Mouse (Mus musculus) lung, embryonic 16.5 days (tissue): Measurements from ENCODE around the gene Dmc1. TPM values are rescaled to one million over a fixed set of nuclear protein-coding genes. Genes with fewer than 3 reads are reported as not detected.

Source experiments
- ATAC-seq: fragments of 200-750 bp; cut with Nextera tagmentation; 2 replicates; pipeline ENCODE4 v1.8.0; 2017; ENCODE audit warnings: low read depth, mild to moderate bottlenecking, moderate library complexity
- H3K27ac ChIP-seq: fragments of 300-500 bp; sonication (generic); 2 replicates; pipeline ENCODE4 v1.5.1; 2014; ENCODE audit warnings: mild to moderate bottlenecking, control low read depth, low read length
- H3K27me3 ChIP-seq: fragments of 300-500 bp; sonication (generic); 2 replicates; pipeline ENCODE4 v1.6.1; 2014; ENCODE audit warnings: low read depth, low read length, mixed read lengths; ENCODE audit not compliant: control insufficient read depth, insufficient read depth
- H3K36me3 ChIP-seq: fragments of 300-500 bp; sonication (generic); 2 replicates; pipeline ENCODE4 v1.6.1; 2014; ENCODE audit warnings: low read length; ENCODE audit not compliant: control insufficient read depth, insufficient read depth
- H3K4me1 ChIP-seq: fragments of 300-500 bp; sonication (generic); replicated peaks from 2 replicates; pipeline ENCODE4 v1.6.1; 2014; ENCODE audit warnings: low read length, mixed read lengths; ENCODE audit not compliant: control insufficient read depth, insufficient read depth
- H3K4me2 ChIP-seq: fragments of 300-500 bp; sonication (generic); 2 replicates; pipeline ENCODE4 v1.6.1; 2014; ENCODE audit warnings: low read depth, low read length, control low read depth
- H3K4me3 ChIP-seq: fragments of 300-500 bp; sonication (generic); 2 replicates; pipeline ENCODE4 v1.5.1; 2014; ENCODE audit warnings: mild to moderate bottlenecking, low read length, control low read depth
- H3K9ac ChIP-seq: fragments of 300-500 bp; sonication (generic); 2 replicates; pipeline ENCODE4 v1.6.1; 2014; ENCODE audit warnings: low read length, control low read depth
- H3K9me3 ChIP-seq: fragments of 300-500 bp; sonication (generic); 2 replicates; pipeline ENCODE4 v1.6.1; 2016; ENCODE audit warnings: low read length; ENCODE audit not compliant: control insufficient read depth
- WGBS: fragments of 180-500 bp; shearing (Covaris S2); extraction: QIAGEN DNeasy Blood & Tissue Kit; methylation state at CpG from one replicate; pipeline ENCODE4 v1.1.7; 2014; 5-methylcytosine and 5-hydroxymethylcytosine counted together
- polyA plus RNA-seq: library from polyadenylated mRNA; unstranded; fragments of >200 nt; fragmentation: Nextera tagmentation; extraction: Ambion mirVana; gene quantifications from 2 replicates; pipeline ENCODE4 v1.2.1, GENCODE M21; 2015

Gene Dmc1
- polyA plus RNA-seq, 1 experiment from 2014 or later, result 3.3 TPM

DNA sequence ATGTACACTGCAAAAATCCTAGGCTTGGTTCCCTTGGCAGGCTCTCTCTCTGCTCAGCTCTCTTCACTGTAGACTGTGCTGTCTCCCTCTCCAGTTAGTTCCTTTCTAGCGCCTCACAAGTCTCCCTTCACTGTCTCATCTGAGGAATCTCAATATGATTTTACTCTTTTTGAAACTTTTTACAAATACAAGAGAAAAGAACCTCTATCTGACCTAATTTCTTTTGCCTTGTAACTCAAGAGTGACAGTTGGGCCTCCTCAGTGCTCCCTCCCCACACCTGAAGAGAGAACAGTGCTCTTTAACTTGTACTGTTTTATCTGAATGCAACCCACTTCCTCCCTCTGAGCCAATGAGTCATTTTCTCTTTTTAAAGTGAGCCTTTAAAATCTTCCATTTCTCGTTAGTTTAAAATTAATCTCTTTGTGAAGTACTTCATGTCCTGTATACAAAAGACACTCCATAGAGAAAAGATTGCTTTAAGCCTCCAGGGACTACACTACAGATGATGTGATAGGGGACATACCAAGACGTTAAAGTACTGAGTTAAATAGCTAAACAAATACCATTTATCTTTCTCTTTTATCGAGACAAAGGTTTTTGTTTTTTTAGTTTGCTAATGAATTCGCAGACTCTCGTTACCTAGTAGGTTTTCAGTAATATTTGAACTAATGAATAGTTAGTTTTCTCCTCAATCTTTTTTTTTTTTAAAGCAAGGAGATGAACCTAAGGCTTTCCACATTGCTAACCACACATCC lies 27.1 kb downstream of the Dmc1 start:
- H3K9ac ChIP-seq, result no peak overlapping the region
- 35% methylated on average over 6 of the region's 6 CpGs for WGBS
- no peaks in the 10 kb centered on the region for H3K4me1 ChIP-seq
- no peak for ATAC-seq
- no peak overlapping the region for H3K4me3 ChIP-seq
- H3K9me3 ChIP-seq, result no peaks in the 10 kb centered on the region
- H3K4me2 ChIP-seq, result no peak overlapping the region
- H3K27ac ChIP-seq, result no peak overlapping the region
- no peaks in the 10 kb centered on the region for H3K36me3 ChIP-seq
- H3K27me3 ChIP-seq, result no peaks in the 10 kb centered on the region

DNA sequence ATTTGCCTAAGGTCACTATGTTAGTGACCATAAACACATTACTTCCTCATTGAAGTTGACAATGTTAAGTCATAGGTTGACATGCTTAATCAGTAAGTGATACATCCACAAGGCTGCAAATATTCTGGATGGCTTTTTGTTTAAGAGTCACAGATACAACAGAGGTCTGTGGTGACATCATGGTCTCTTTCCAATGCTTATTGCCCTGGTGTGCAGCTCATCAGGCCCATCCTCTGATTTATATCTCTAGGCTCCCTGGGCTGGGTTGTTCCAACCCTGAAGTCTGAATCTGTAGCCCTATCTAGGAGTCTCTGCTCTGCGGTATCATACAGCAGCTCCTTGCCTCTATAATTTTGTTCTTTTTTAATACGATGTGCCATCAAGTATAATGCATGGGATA lies 28.0 kb downstream of the Dmc1 start:
- Histone ChIP-seq H3K9ac (no peak overlapping the region), H3K4me1 (no peaks in the 10 kb centered on the region), H3K27me3 (no peaks in the 10 kb centered on the region), H3K9me3 (no peaks in the 10 kb centered on the region), H3K4me2 (no peak overlapping the region), H3K36me3 (no peaks in the 10 kb centered on the region), H3K27ac (no peak overlapping the region), H3K4me3 (no peak overlapping the region)
- 97% methylated on average over 2 of the region's 2 CpGs for WGBS
- ATAC-seq, result no peak

DNA sequence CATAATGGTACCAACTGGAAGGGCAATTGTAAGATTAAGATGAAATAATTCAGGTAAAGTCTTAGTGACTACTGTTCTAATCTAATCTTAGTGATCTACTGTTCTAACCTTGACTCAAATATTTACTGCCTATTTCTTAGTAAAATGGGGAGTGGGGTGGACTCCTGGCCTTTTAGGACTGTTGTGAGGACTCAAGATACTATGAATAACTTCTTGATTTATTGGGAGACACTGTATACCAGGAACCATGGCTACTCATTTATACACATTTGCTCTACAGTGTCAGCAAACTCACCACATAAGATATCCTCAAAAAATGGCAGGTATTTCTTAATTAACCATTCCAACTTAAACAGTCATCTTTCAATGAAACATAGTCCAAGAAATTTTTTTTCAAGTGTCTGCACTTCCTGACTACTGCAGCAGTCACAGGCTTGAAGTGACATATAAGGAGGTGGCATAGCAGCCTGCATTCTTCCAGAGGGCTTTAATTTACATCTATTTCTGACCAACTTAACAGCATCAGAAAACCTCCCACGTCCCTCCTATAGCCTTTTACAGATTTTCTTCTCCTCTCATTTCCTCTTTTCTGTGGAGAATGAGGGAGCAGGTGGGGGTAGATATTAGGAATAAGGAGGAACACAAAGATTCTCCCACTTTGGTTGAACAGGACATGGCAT lies 29.2 kb downstream of the Dmc1 start:
- Histone ChIP-seq H3K36me3 (no peaks in the 10 kb centered on the region), H3K9ac (no peak overlapping the region), H3K4me1 (no peaks in the 10 kb centered on the region), H3K9me3 (no peaks in the 10 kb centered on the region), H3K4me2 (no peak overlapping the region), H3K27ac (no peak overlapping the region), H3K27me3 (no peaks in the 10 kb centered on the region), H3K4me3 (no peak overlapping the region)
- WGBS, result 35% methylated on average over 1 of the region's 1 CpGs
- ATAC-seq, result no peak

DNA sequence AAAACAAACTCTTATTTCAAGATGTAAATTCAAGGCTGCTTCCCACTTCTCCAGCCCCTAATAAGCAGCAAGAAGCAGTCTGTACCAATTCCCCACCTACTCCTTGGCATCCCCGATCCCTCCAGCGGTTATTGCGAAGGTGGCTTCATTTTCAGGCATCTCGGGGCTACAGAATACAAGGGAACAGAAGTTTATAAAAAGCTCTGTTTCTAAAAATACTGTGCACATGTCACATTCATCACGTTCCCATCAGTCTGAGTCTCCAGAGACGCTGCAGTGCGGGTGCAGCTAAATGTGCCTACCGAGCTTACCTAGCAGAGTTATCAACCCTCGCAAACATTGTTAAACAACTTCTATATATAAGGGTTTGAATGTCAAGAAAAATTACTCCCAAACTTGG lies 42.5 kb downstream of the Dmc1 start:
- no peaks in the 10 kb centered on the region for H3K36me3 ChIP-seq
- no peaks in the 10 kb centered on the region for H3K27me3 ChIP-seq
- H3K4me3 ChIP-seq, result no peak overlapping the region
- no peak for ATAC-seq
- no peak overlapping the region for H3K9ac ChIP-seq
- 75% methylated on average over 9 of the region's 9 CpGs for WGBS
- H3K4me2 ChIP-seq, result no peak overlapping the region
- no peaks in the 10 kb centered on the region for H3K4me1 ChIP-seq
- H3K9me3 ChIP-seq, result no peaks in the 10 kb centered on the region
- no peak overlapping the region for H3K27ac ChIP-seq

DNA sequence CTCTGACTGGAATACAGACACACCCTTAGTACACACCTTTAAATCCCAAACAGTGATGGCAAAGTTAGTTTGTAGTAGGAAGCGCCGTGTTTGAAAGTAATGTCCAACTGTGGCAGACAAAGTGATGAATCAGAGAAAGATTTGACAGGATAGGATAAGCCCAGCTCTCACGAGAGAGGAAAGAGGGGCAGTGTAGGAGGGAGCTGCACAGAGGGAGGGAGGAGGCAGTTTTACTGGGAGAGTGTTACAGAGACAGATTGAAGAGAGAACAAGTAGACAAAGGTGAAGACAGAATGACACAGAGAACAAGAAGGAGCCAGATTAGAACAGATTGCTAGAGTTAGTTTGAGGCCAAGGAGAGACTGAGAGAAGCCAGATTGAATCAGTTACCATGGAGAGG lies 45.3 kb downstream of the Dmc1 start:
- no peak overlapping the region for H3K4me3 ChIP-seq
- H3K27ac ChIP-seq, result no peak overlapping the region
- H3K27me3 ChIP-seq, result no peaks in the 10 kb centered on the region
- no peak overlapping the region for H3K4me2 ChIP-seq
- no peaks in the 10 kb centered on the region for H3K36me3 ChIP-seq
- ATAC-seq, result no peak
- H3K9ac ChIP-seq, result no peak overlapping the region
- no peaks in the 10 kb centered on the region for H3K4me1 ChIP-seq
- 27% methylated on average over 3 of the region's 3 CpGs for WGBS
- no peaks in the 10 kb centered on the region for H3K9me3 ChIP-seq

DNA sequence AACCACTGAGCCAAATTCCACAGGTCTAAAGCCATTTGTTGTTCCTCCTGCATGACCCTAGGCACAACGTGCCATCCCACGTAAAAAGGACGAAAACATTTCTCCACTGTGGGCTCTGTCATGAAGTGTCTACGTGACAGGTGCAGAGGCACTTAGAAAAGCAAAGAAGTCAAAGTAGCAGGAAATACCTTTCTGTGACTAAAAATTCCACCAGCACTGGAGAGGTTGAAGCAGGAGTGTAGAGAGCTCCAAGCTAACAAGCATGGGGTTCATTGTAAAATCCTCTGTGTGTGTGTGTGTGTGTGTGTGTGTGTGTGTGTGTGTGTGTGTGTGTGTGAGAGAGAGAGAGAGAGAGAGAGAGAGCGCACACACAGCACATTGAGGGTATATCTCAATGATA lies 52.3 kb downstream of the Dmc1 start:
- peak overlapping the region; percentile 74 for H3K27ac ChIP-seq
- ATAC-seq, result peak; percentile 85
- H3K27me3 ChIP-seq, result no peaks in the 10 kb centered on the region; the same call in 1 of the 2 replicates
- H3K4me2 ChIP-seq, result no peak overlapping the region
- no peak overlapping the region; the same call in 1 of the 2 replicates for H3K9ac ChIP-seq
- 51% methylated on average over 5 of the region's 5 CpGs for WGBS
- no peaks in the 10 kb centered on the region; the same call in 1 of the 2 replicates for H3K4me1 ChIP-seq
- H3K9me3 ChIP-seq, result no peaks in the 10 kb centered on the region
- no peak overlapping the region for H3K4me3 ChIP-seq
- H3K36me3 ChIP-seq, result no peaks in the 10 kb centered on the region

DNA sequence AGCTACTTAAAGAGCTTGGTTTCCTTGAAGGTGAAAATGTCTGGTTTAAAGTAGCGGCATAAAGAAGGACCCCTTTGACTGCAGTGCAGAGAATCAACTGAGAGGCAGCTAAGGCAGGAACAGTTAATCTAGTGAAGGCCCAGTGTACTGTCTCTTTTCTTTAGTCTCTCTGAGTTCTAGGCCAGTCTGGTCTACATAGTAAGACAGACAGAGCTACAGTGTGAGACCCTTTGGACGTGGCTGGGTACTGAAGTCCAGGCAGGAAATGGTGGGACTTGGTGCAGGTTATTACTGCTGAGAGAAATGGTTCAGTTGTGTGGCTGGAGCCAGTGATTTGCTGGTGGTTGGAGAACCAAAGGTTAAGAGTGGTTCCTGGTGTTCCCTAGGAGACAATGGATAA lies 56.7 kb downstream of the Dmc1 start:
- Histone ChIP-seq H3K36me3 (peaks cover 12% of the 10 kb centered on the region), H3K4me3 (no peak overlapping the region), H3K27ac (no peak overlapping the region), H3K9ac (no peak overlapping the region), H3K4me1 (peaks cover 19% of the 10 kb centered on the region), H3K9me3 (no peaks in the 10 kb centered on the region), H3K27me3 (no peaks in the 10 kb centered on the region; the same call in 1 of the 2 replicates), H3K4me2 (no peak overlapping the region)
- no peak for ATAC-seq
- WGBS, result 100% methylated on average over 2 of the region's 2 CpGs

DNA sequence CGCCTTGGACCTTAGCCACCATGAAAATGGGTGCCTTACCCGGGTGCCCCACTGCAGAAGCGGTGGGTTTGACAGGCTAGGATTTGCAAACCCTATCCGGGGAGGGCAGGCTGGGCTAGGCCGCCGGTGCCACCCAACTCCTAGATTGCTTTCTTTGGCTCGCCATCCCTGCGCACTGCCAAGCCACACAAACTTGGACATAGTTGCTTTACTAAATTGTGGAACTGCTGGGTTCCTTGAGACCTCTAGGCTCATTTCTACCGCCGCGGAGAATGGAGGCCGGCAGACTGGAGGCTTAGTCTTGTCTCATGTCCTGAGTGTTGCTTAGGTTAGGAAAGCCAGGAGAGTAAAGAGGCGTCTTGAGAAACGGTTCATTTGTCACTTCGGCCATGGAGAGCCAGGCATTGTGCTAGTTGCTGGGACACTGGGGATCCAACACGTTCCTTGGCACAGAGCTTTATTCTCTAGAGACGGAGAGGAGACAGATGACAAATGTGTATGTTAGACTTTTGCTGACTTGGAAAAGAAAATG lies 57.6 kb downstream of the Dmc1 start:
- H3K27me3 ChIP-seq, result no peaks in the 10 kb centered on the region; the same call in 1 of the 2 replicates
- peaks cover 21% of the 10 kb centered on the region for H3K36me3 ChIP-seq
- peak overlapping the region; percentile 76 for H3K4me2 ChIP-seq
- H3K27ac ChIP-seq, result peak overlapping the region; percentile 99
- H3K4me1 ChIP-seq, result peaks cover 19% of the 10 kb centered on the region
- no peak for ATAC-seq
- no peaks in the 10 kb centered on the region for H3K9me3 ChIP-seq
- WGBS, result 74% methylated on average over 17 of the region's 17 CpGs
- H3K4me3 ChIP-seq, result peak overlapping the region; percentile 75
- peak overlapping the region; percentile 100 for H3K9ac ChIP-seq
